Mouse (Mus musculus): ENCODE measurements around the gene Abhd11.

DNA sequence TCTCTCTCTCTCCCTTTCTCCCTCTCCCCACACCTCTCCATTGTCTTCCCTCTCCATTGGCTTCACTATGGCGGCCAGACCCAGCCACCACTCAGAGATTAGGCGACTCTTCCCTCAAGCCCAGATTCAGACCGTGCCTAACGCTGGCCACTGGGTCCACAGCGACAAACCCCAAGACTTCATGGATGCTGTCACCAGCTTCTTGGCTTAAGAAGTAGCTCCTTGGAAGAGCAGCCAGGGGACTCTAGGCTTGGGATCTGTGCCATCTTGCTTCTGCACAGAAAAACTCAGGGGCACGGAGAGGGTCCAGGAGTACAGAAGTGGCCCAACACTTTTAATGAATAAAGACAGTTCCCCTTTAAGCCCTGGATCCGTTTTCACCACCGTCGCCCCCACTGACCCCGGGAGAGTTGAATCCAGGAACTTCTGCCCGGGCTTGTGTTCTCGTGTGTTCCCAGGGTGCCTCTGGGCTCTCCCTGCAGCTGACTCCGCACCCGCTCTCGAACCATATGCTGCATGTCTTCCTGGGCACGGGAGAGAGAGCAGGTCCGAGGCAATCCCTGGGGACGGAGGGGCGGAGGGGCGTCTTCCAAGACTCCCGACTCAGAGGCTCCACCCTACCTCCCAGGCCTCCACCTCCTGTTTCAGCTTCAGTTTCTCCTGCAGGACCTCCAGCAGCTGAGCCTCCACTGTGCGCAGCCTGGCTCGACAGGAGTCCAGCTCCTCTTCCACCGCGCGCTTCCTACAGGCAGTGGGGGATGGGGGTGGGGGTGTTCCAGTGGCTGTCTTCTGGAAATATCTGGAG lies 3.1 kb downstream of the Abhd11 start:
- TF ChIP-seq CTCF (IDR thresholded peaks at IDR 0.05; ENCODE audit: low read depth, low read length), result no peak
- TF ChIP-seq POLR2A (IDR thresholded peaks at IDR 0.05; ENCODE audit: extremely low read depth, insufficient read depth, low read length), result no peak
